Mouse (Mus musculus) intestine, embryonic 15.5 days (tissue): ENCODE measurements around the gene Rnf149. TPM values are rescaled to one million over a fixed set of nuclear protein-coding genes. Genes with fewer than 3 reads are reported as not detected.
"Not testable (repeated sequence)": the region's sequence is repeated elsewhere in the genome, so short reads cannot be mapped to it uniquely, and the experiment has no call there.

Experiments
- ATAC-seq: fragments of 200-750 bp; cut with Nextera tagmentation; 2 replicates; pipeline ENCODE4 v1.8.0; 2017; ENCODE audit warnings: moderate TSS enrichment, moderate library complexity
- H3K27ac ChIP-seq: fragments of 300-500 bp; sonication (generic); 2 replicates; pipeline ENCODE4 v1.5.1; 2015; ENCODE audit warnings: mild to moderate bottlenecking, inconsistent platforms
- H3K27me3 ChIP-seq: fragments of 300-500 bp; sonication (generic); replicated peaks from 2 replicates; pipeline ENCODE4 v1.6.1; 2015; ENCODE audit warnings: inconsistent platforms
- H3K36me3 ChIP-seq: fragments of 300-500 bp; sonication (generic); 2 replicates; pipeline ENCODE4 v1.6.1; 2015; ENCODE audit warnings: inconsistent platforms
- H3K4me1 ChIP-seq: fragments of 300-500 bp; sonication (generic); replicated peaks from 2 replicates; pipeline ENCODE4 v1.6.1; 2015; ENCODE audit warnings: inconsistent platforms
- H3K4me2 ChIP-seq: fragments of 300-500 bp; sonication (generic); replicated peaks from 2 replicates; pipeline ENCODE4 v1.6.1; 2015; ENCODE audit warnings: mild to moderate bottlenecking, inconsistent platforms
- H3K4me3 ChIP-seq: fragments of 300-500 bp; sonication (generic); replicated peaks from 2 replicates; pipeline ENCODE4 v1.5.1; 2015; ENCODE audit warnings: inconsistent platforms
- H3K9ac ChIP-seq: fragments of 300-500 bp; sonication (generic); 2 replicates; pipeline ENCODE4 v1.6.1; 2015; ENCODE audit warnings: inconsistent platforms
- H3K9me3 ChIP-seq: fragments of 300-500 bp; sonication (generic); 2 replicates; pipeline ENCODE4 v1.6.1; 2016; ENCODE audit warnings: inconsistent platforms
- WGBS: fragments of 180-500 bp; shearing (Covaris S2); methylation state at CpG from one replicate; pipeline ENCODE4 v1.1.7; 2015; 5-methylcytosine and 5-hydroxymethylcytosine counted together
- polyA plus RNA-seq: library from polyadenylated mRNA; unstranded; fragments of >200 nt; fragmentation: Nextera tagmentation; extraction: Ambion mirVana; gene quantifications from 2 replicates; pipeline ENCODE4 v1.2.1, GENCODE M21; 2015

Gene Rnf149
- polyA plus RNA-seq, 1 experiment from 2014 or later = 36.6 TPM

DNA sequence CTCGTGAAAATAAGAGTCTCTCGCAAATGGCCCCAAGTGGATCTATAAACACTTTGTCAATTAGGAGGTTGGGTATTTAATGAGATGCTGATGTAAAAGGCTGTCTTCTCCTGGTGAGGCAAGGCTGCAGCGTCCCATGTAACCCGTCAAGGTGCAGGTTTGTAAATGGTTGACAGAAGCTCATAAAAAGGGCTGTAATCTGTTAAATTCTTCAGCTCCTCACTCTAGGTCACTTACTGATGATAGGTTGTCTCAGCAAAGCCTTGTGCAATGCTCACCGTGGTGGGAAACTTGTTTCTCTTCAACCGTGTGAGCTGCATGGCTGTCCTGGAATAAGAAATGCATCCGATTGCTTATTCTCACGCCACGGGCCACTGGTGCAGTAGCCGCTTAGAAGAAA is 16.6 kb upstream of the Rnf149 start:
- no peak overlapping the region; the same call in 1 of the 2 replicates for H3K27ac ChIP-seq
- no peak overlapping the region for H3K9ac ChIP-seq
- peak overlapping the region; percentile 22 for H3K4me2 ChIP-seq
- no peak overlapping the region for H3K4me3 ChIP-seq
- WGBS = 54% methylated on average over 10 of the region's 10 CpGs
- no peaks in the 10 kb centered on the region for H3K9me3 ChIP-seq
- no peaks in the 10 kb centered on the region for H3K27me3 ChIP-seq
- no peaks in the 10 kb centered on the region for H3K4me1 ChIP-seq
- peak; percentile 88 for ATAC-seq
- no peaks in the 10 kb centered on the region for H3K36me3 ChIP-seq

DNA sequence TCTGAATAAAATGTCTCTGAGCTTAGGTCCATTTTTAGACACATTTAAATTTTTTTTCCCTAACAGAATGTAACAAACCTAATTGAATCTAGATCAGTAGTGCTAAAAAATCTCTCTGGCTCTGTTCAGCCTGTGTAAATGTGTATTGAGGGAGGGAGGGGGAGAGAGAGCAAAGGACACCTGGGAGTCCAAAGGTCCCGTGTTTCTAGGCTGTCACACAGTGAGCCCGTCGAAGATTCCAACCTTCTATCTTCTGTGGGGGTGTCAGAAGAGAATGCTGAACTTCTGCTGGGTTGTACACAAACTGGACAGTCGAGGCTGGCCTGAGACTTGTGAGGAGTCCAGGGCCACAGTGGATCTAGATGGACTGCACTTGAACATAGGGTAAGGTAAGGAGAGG is 14.9 kb upstream of the Rnf149 start:
- no peaks in the 10 kb centered on the region for H3K9me3 ChIP-seq
- ATAC-seq = peak; percentile 85
- no peak overlapping the region for H3K4me3 ChIP-seq
- no peak overlapping the region for H3K9ac ChIP-seq
- H3K4me2 ChIP-seq = no peak overlapping the region
- H3K4me1 ChIP-seq = no peaks in the 10 kb centered on the region
- WGBS = 60% methylated on average over 4 of the region's 4 CpGs
- H3K27ac ChIP-seq = no peak overlapping the region
- no peaks in the 10 kb centered on the region for H3K27me3 ChIP-seq
- H3K36me3 ChIP-seq = no peaks in the 10 kb centered on the region

DNA sequence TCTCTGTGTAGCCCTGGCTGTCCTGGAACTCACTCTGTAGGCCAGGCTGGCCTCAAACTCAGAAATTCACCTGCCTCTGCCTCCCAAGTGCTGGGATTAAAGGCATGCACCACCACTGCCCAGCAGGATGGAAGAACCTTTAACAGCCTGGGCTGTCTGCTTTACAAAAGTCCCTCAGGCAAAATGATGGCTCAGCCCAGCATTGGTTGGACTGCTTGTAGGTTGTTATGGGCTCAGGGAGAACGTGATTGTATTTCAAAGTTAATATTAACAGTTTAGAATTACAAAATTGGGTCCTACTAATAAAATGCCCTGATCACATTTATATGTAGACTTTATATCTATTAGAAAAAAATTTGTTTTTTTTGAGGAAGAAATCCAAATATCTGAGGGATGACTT is 14.4 kb upstream of the Rnf149 start:
- not testable (repeated sequence) for H3K36me3 ChIP-seq, H3K27me3 ChIP-seq, H3K27ac ChIP-seq, H3K4me3 ChIP-seq, H3K4me1 ChIP-seq, H3K9ac ChIP-seq, H3K9me3 ChIP-seq, H3K4me2 ChIP-seq
- peak; percentile 12; the same call in 1 of the 2 replicates for ATAC-seq
- 43% methylated on average over 1 of the region's 1 CpGs for WGBS

DNA sequence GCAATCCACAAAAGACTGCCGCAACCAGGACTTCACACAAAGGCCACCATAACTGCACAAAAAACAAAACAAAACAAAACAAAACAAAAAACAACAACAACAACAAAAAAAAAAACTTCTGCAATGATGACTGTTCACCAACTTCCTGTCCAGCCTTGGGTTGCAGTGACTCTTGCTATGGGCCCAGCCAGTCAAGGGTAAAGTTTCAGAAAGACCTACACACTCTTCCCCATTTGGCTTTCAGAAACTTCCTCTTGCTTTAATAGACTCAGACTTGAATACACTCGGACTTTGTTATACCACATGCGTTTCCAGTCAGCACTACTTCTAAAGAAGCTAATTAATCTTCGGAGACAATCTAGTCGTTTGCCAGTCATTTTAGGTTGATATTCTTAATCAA is 13.0 kb upstream of the Rnf149 start:
- Histone ChIP-seq H3K9ac (no peak overlapping the region), H3K4me3 (no peak overlapping the region), H3K36me3 (no peaks in the 10 kb centered on the region), H3K4me1 (no peaks in the 10 kb centered on the region), H3K9me3 (no peaks in the 10 kb centered on the region), H3K27me3 (no peaks in the 10 kb centered on the region), H3K4me2 (no peak overlapping the region), H3K27ac (no peak overlapping the region)
- 77% methylated on average over 5 of the region's 5 CpGs for WGBS
- ATAC-seq = no peak

DNA sequence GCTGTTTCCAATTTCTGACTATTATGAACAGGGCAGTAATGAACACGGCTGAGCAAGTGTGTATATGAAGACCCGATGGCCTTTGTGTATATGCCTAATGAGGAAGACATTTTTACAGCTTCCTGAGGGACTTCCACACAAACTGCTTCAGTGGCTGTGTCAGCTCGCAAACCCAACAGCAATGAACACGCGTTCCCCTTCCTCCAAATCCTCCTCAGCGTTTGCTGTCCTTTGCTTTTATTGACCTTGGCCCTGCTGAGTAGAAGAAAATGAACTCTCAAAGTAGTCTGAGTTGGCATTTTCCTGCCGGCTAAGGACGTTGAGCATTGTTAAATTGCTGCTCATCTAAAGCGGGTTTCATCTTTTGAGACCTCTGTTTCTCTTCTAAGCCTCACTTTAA is 8.2 kb upstream of the Rnf149 start:
- no peak overlapping the region for H3K9ac ChIP-seq
- no peaks in the 10 kb centered on the region for H3K27me3 ChIP-seq
- WGBS = 75% methylated on average over 9 of the region's 9 CpGs
- no peaks in the 10 kb centered on the region for H3K9me3 ChIP-seq
- no peak overlapping the region for H3K4me3 ChIP-seq
- H3K4me2 ChIP-seq = no peak overlapping the region
- H3K4me1 ChIP-seq = no peaks in the 10 kb centered on the region
- H3K27ac ChIP-seq = no peak overlapping the region
- ATAC-seq = no peak
- no peaks in the 10 kb centered on the region for H3K36me3 ChIP-seq

DNA sequence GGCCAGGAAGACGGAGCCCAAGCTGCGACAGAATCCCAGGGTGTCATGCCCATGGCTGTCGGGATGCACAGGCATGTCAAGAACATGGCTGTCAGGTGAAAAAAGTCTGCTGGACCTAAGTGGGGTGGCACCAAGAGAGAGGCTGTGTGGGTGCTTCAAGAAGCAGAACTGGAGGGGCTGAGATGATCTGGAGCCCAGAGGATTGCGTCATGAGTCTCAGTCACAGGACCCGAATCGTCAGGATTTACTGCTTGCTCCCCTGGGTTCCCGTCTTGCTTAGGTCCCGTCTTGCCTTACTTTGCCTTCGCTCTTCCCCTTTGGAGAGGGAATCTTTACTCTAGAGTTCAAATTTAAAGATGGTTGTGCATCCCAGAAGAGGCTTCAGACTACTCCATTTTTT is 6.0 kb upstream of the Rnf149 start:
- no peaks in the 10 kb centered on the region for H3K27me3 ChIP-seq
- no peaks in the 10 kb centered on the region for H3K4me1 ChIP-seq
- H3K27ac ChIP-seq = no peak overlapping the region
- no peaks in the 10 kb centered on the region for H3K36me3 ChIP-seq
- H3K4me2 ChIP-seq = no peak overlapping the region
- no peak overlapping the region for H3K4me3 ChIP-seq
- H3K9me3 ChIP-seq = no peaks in the 10 kb centered on the region
- no peak overlapping the region for H3K9ac ChIP-seq
- no peak for ATAC-seq
- 89% methylated on average over 9 of the region's 9 CpGs for WGBS

DNA sequence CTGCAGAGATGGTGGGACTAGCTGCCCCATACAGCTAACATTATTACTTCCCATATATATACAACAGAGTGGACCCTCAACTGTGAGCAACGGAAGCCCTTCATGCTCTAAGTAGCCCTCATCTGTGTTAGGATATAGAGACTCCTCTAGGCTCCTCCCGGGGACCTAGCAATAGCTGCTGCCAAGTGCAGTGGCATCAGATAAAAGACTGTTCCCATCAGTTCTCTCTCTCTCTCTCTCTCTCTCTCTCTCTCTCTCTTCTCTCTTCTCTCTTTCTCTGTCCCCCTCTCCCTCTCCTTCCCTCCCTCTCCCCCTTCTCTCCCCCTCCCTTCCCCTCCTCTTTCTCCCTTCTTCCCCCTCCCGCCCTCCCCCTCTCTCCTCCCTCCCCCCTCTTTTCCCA is 4.0 kb upstream of the Rnf149 start:
- Histone ChIP-seq H3K9ac (no peak overlapping the region), H3K27me3 (no peaks in the 10 kb centered on the region), H3K36me3 (no peaks in the 10 kb centered on the region), H3K4me2 (no peak overlapping the region), H3K4me3 (no peak overlapping the region), H3K27ac (no peak overlapping the region), H3K4me1 (no peaks in the 10 kb centered on the region), H3K9me3 (no peaks in the 10 kb centered on the region)
- 70% methylated on average over 2 of the region's 3 CpGs for WGBS
- no peak for ATAC-seq

DNA sequence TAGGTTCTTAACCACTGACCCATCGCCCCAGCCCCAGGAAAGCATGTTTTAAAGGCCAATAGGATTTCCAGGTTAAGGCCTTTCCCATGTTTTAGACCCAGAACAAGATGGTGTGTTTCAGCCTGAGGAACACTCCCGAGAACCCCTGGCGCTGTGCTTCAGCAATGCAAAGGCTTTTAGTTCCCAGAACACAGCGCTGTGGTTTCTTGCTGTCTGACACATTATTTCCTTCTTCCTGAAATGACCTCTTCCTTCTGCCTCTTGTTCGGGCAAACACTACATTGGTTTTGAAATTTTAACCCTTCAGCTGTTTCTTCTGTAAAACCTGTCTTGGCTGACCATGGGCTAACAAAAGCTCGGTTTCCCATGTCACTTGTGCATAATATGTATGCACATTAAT is 1.9 kb upstream of the Rnf149 start:
- no peak overlapping the region for H3K9ac ChIP-seq
- no peak overlapping the region for H3K4me3 ChIP-seq
- H3K27ac ChIP-seq = no peak overlapping the region
- no peaks in the 10 kb centered on the region for H3K36me3 ChIP-seq
- H3K4me2 ChIP-seq = no peak overlapping the region
- no peaks in the 10 kb centered on the region for H3K27me3 ChIP-seq
- no peak for ATAC-seq
- WGBS = 75% methylated on average over 6 of the region's 6 CpGs
- no peaks in the 10 kb centered on the region for H3K9me3 ChIP-seq
- 0 out of 2 replicates have a peak, but pooled peaks cover 4% of the 10 kb centered on the region for H3K4me1 ChIP-seq

DNA sequence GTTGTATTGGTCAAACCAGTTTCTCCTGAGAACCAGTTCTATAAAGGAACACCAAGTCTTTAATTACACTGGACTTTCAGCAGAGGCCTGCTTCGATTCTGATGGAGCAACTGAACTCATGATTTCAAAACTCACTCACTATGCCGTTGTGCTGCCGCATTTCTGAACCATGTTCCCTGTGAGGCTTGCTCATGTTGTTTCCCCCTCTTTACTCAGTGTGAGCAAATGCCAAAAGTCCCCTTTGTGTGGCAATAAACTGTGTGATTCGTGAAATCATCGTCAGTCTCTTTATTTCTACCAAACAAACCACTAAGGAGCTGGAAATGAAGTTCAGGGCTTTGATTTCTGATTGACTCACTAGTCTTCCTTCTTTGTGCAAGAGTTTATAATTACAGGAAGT is 1.2 kb upstream of the Rnf149 start:
- 71% methylated on average over 5 of the region's 5 CpGs for WGBS
- H3K4me3 ChIP-seq = no peak overlapping the region
- H3K4me2 ChIP-seq = no peak overlapping the region
- H3K36me3 ChIP-seq = no peaks in the 10 kb centered on the region
- H3K9ac ChIP-seq = no peak overlapping the region
- no peaks in the 10 kb centered on the region for H3K9me3 ChIP-seq
- H3K27me3 ChIP-seq = no peaks in the 10 kb centered on the region
- 0 out of 2 replicates have a peak overlapping the region, but pooled peaks have one; percentile 36 for H3K27ac ChIP-seq
- no peak for ATAC-seq
- 0 out of 2 replicates have a peak, but pooled peaks cover 4% of the 10 kb centered on the region for H3K4me1 ChIP-seq

DNA sequence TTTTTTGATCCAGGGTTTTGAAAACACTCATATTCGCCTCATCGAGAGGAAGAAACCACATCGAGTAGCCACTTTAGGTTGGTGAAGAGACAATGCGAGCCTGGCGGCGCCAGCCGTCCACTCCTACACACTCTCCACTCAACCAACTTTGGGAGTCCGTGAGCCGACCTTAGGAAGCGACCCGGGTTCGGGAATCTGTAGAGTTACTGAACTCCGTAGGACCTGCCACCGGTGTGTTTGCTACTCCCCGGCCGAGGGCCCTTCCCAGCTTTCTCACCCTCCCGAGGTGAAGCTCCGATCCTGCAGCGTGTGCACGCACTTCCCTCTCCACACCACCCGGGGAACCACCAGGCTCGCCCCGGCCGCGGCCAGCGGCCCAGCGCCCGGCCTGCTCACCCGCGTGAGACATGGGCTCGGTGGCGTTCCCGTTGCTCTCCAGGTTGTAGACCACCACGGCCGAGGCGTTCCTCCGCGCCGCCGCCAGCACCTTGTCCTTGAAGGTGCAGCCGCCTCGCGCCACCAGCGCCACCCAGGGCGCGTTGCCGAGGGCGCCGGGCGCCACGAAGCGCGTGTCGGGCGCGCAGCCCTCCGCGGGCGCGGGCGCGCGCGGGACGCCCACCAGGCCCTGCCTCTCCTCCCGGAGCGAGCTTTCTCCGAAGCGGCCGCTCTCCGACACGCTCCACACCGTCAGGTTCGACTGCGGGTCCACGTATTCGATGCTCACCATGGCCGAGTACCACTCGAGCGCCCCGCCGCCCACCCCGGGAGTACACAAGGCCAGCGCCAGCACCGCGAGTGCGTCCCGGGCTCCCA is 568 bp downstream of the Rnf149 start:
- under 1% methylated on average over 88 of the region's 88 CpGs for WGBS
- peak overlapping the region; percentile 99 for H3K27ac ChIP-seq
- H3K9me3 ChIP-seq = no peaks in the 10 kb centered on the region
- H3K9ac ChIP-seq = peak overlapping the region; percentile 99
- ATAC-seq = peak; percentile 75
- H3K4me2 ChIP-seq = peak overlapping the region; percentile 74
- peak overlapping the region; percentile 98 for H3K4me3 ChIP-seq
- H3K27me3 ChIP-seq = no peaks in the 10 kb centered on the region
- H3K4me1 ChIP-seq = peaks cover 8% of the 10 kb centered on the region; the same call in 1 of the 2 replicates
- no peaks in the 10 kb centered on the region for H3K36me3 ChIP-seq

DNA sequence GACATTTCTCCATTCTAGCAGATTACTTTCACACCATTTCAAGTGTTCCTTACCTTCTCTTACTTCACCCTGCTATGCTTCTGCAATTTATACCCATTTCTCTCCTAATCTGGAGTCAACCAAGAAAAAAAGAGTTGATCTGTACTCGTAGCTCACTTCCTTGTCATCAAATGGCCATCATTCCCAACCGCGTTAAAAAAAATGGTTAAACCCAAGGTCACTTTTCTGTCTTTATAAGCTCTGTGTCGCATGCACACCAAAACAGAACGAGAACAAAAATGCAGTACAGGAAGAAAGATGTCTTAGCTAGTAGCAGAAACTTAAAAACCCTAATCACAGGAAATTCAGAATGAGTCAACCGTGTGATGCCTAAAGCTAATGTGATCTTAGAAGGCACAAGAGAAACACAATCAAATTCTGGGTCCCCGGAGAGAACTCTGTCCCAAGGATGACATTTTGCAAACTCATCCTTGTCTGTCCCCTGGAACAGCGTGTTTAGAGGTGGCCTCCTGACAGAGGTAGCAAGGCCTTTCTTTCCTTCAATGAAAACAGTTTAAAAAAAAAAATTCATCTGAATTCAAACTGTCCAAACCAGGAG is 1.3 kb downstream of the Rnf149 start:
- Histone ChIP-seq H3K27ac (no peak overlapping the region), H3K9me3 (no peaks in the 10 kb centered on the region), H3K4me3 (peak overlapping the region; percentile 98), H3K4me1 (peaks cover 8% of the 10 kb centered on the region; the same call in 1 of the 2 replicates), H3K27me3 (no peaks in the 10 kb centered on the region), H3K36me3 (no peaks in the 10 kb centered on the region), H3K9ac (peak overlapping the region; percentile 99), H3K4me2 (peak overlapping the region; percentile 74)
- no peak for ATAC-seq
- 13% methylated on average over 8 of the region's 8 CpGs for WGBS

DNA sequence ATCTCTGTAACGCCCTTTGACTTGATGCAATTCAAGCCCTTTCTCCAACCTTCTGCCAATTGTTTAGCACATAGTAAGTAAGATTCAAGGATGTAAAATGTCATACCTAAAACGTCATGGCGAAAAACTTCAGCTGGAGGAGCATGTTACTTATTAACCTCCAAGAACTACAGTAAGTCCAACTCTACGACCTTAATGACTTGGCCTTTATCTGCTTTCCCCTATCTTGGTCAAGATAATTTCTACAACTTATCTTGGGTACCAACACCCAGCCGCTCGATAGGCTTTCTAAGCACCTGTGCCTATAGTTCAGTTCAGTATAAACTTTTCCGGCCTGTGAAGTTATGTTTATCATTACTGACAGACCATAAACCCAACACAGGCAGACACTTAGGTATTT is 3.3 kb downstream of the Rnf149 start:
- Histone ChIP-seq H3K4me1 (peaks cover 8% of the 10 kb centered on the region; the same call in 1 of the 2 replicates), H3K36me3 (no peaks in the 10 kb centered on the region), H3K4me3 (no peak overlapping the region), H3K9me3 (no peaks in the 10 kb centered on the region), H3K9ac (no peak overlapping the region), H3K4me2 (no peak overlapping the region), H3K27ac (no peak overlapping the region), H3K27me3 (no peaks in the 10 kb centered on the region)
- WGBS = 57% methylated on average over 7 of the region's 7 CpGs
- peak; percentile 50 for ATAC-seq

DNA sequence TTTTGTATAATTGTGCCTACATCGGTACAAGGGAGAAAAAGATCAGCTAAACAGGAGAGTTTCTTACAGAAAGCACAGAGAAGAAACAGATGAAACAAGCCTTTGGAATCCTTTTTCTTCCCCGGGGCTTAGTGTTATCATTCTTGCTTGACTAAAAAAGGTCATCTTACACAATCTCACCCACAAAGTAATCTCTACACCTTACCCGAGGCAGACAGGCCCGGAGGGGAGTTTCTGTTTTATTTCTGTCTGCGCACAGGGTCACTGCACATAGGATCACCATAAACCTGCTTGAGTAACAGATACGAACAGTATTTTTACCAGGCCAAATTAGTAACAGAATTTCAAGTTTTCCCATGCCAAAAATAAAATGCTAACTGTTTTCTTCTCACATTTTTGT is 5.6 kb downstream of the Rnf149 start:
- no peak for ATAC-seq
- Histone ChIP-seq H3K4me1 (peaks cover 8% of the 10 kb centered on the region; the same call in 1 of the 2 replicates), H3K9me3 (no peaks in the 10 kb centered on the region), H3K4me3 (no peak overlapping the region), H3K36me3 (peaks cover 2% of the 10 kb centered on the region; the same call in 1 of the 2 replicates), H3K27me3 (no peaks in the 10 kb centered on the region), H3K4me2 (no peak overlapping the region), H3K9ac (no peak overlapping the region), H3K27ac (no peak overlapping the region)
- 30% methylated on average over 6 of the region's 6 CpGs for WGBS
